Mouse (Mus musculus): ENCODE data around the gene Cdc7. TPM values are rescaled to one million over a fixed set of nuclear protein-coding genes. Genes with fewer than 3 reads are reported as not detected.

Gene Cdc7
- total and polyA plus RNA-seq, 3 experiments: 25.4 to 42.6 (median 27.8) TPM

GRCm38 (mm10) chr5:106973883-106974282 lies 9.8 kb downstream of the Cdc7 start:
- in situ Hi-C loops (cut with MboI; ENCODE audit: low pct_ligation_motif_present, low pct_unique_long_range_greater_than_20kb, low sequenced_read_pairs): no loop called here
- TF ChIP-seq POLR2A (IDR thresholded peaks at IDR 0.05; ENCODE audit: low read depth, low read length): no peak
- no peak for TF ChIP-seq NRF1 (IDR thresholded peaks at IDR 0.05; ENCODE audit: low read depth, low read length)
- TF ChIP-seq ZC3H11A (IDR thresholded peaks at IDR 0.05; ENCODE audit: low read depth, low read length): no peak
- no peak for TF ChIP-seq GABPA (IDR thresholded peaks at IDR 0.05; ENCODE audit: insufficient replicate concordance, low read depth, low read length)
- no peak for TF ChIP-seq EP300 (IDR thresholded peaks at IDR 0.05; ENCODE audit: low read length)
- TF ChIP-seq JUND (conservative IDR thresholded peaks at IDR 0.05; ENCODE audit: low read depth, low read length): no peak
- no peak for TF ChIP-seq SIN3A (IDR thresholded peaks at IDR 0.05; ENCODE audit: low read length)
- no peak for TF ChIP-seq HCFC1 (IDR thresholded peaks at IDR 0.05; ENCODE audit: low read depth, low read length)
- no peak for TF ChIP-seq IRF4 (IDR thresholded peaks at IDR 0.05; ENCODE audit: low read depth, low read length)
- TF ChIP-seq E2F4 (IDR thresholded peaks at IDR 0.05; ENCODE audit: insufficient replicate concordance, low read depth, low read length): no peak
- TF ChIP-seq ELF1 (IDR thresholded peaks at IDR 0.05; ENCODE audit: low read depth, low read length): no peak
- TF ChIP-seq MYC (IDR thresholded peaks at IDR 0.05; ENCODE audit: low read depth, low read length): no peak
- TF ChIP-seq POLR2AphosphoS2 (IDR thresholded peaks at IDR 0.05; ENCODE audit: low read depth, low read length): no peak
- no peak for TF ChIP-seq JUN (IDR thresholded peaks at IDR 0.05; ENCODE audit: insufficient read depth, low read depth, low read length)
- TF ChIP-seq PAX5 (IDR thresholded peaks at IDR 0.05; ENCODE audit: low read length): no peak
- no peak for TF ChIP-seq CHD1 (IDR thresholded peaks at IDR 0.05; ENCODE audit: low read depth, low read length)
- TF ChIP-seq MAX (IDR thresholded peaks at IDR 0.05; ENCODE audit: low read length): no peak
- TF ChIP-seq ETS1 (conservative IDR thresholded peaks at IDR 0.05; ENCODE audit: low read depth, low read length): no peak
- TF ChIP-seq USF1 (IDR thresholded peaks at IDR 0.05; ENCODE audit: low read depth, low read length): no peak
- TF ChIP-seq MAFK (IDR thresholded peaks at IDR 0.05; ENCODE audit: insufficient replicate concordance, low read length): no peak
- no peak overlapping the region for H3K4me3 ChIP-seq (replicated peaks in 1 of 3; ENCODE audit: low read depth in 2 of 3, low read length in 2 of 3, poor library complexity in 1 of 3)
- no peak overlapping the region for H3K4me2 ChIP-seq (ENCODE audit: insufficient read depth, low read depth, poor library complexity, severe bottlenecking)
- H3K27me3 ChIP-seq (replicated peaks): no peaks in the 10 kb centered on the region
- H3K4me1 ChIP-seq (ENCODE audit: control insufficient read depth in 1 of 2, insufficient read depth in 2 of 2): no peaks in the 10 kb centered on the region
- DNase-seq (ENCODE audit: extremely low read depth): no peak
- no peak overlapping the region for H3K9ac ChIP-seq (ENCODE audit: insufficient read depth, low read depth)
- H3K9me3 ChIP-seq (replicated peaks; ENCODE audit: low read length): no peaks in the 10 kb centered on the region
- peaks cover 6% of the 10 kb centered on the region; the same call in 1 of the 2 replicates for H3K79me2 ChIP-seq (replicated peaks; ENCODE audit: control insufficient read depth, extremely low read depth, insufficient read depth, poor library complexity, severe bottlenecking)
- dilution Hi-C loops (cut with MboI; ENCODE audit: extremely low pct_ligation_motif_present, extremely low pct_unique_long_range_greater_than_20kb, low sequenced_read_pairs): no loop called here
- H3K36me3 ChIP-seq (replicated peaks in 1 of 2; ENCODE audit: control insufficient read depth in 1 of 2, insufficient read depth in 1 of 2, low read length in 1 of 2): peaks cover 59 to 94% of the 10 kb centered on the region in 2 experiments
- no peak overlapping the region for H3K27ac ChIP-seq (ENCODE audit: insufficient read depth, low read depth)

- no peak for TF ChIP-seq CHD1 (IDR thresholded peaks at IDR 0.05; ENCODE audit: low read depth, low read length)
- no peak for TF ChIP-seq MAX (IDR thresholded peaks at IDR 0.05; ENCODE audit: low read length)
- no peak for TF ChIP-seq NRF1 (IDR thresholded peaks at IDR 0.05; ENCODE audit: low read depth, low read length)
- H3K4me2 ChIP-seq (ENCODE audit: insufficient read depth, low read depth, poor library complexity, severe bottlenecking): no peak overlapping the region
- dilution Hi-C loops (cut with MboI; ENCODE audit: extremely low pct_ligation_motif_present, extremely low pct_unique_long_range_greater_than_20kb, low sequenced_read_pairs): no loop called here
- H3K9me3 ChIP-seq (replicated peaks; ENCODE audit: low read length): no peaks in the 10 kb centered on the region
- no peak for DNase-seq (ENCODE audit: extremely low read depth)
- no peak overlapping the region for H3K4me3 ChIP-seq (replicated peaks in 1 of 3; ENCODE audit: low read depth in 2 of 3, low read length in 2 of 3, poor library complexity in 1 of 3)
- peaks cover 61 to 88% of the 10 kb centered on the region in 2 experiments for H3K36me3 ChIP-seq (replicated peaks in 1 of 2; ENCODE audit: control insufficient read depth in 1 of 2, insufficient read depth in 1 of 2, low read length in 1 of 2)
- H3K9ac ChIP-seq (ENCODE audit: insufficient read depth, low read depth): no peak overlapping the region
- H3K27ac ChIP-seq (ENCODE audit: insufficient read depth, low read depth): no peak overlapping the region
- in situ Hi-C loops (cut with MboI; ENCODE audit: low pct_ligation_motif_present, low pct_unique_long_range_greater_than_20kb, low sequenced_read_pairs): loop anchor here (25.0 kb wide), 1 partner anchor 533 kb away; the partner anchor contains the start of gene Gm42669
- H3K4me1 ChIP-seq (ENCODE audit: control insufficient read depth in 1 of 2, insufficient read depth in 2 of 2): peaks cover 0 to 18% of the 10 kb centered on the region in 2 experiments; a peak in 2 of 4 replicates
- H3K27me3 ChIP-seq (replicated peaks): no peaks in the 10 kb centered on the region
- no peaks in the 10 kb centered on the region for H3K79me2 ChIP-seq (replicated peaks; ENCODE audit: control insufficient read depth, extremely low read depth, insufficient read depth, poor library complexity, severe bottlenecking)
These were observed 15.0 kb downstream of the Cdc7 start for GRCm38 (mm10) chr5:106979156-106979555.
